Mouse (Mus musculus): Measurements from ENCODE around the gene Slc24a4. TPM values are rescaled to one million over a fixed set of nuclear protein-coding genes. Genes with fewer than 3 reads are reported as not detected.

Slc24a4 gene
- polyA plus RNA-seq, 1 experiment, result 25.7 TPM

- no peak overlapping the region for H3K27ac ChIP-seq (ENCODE audit: insufficient read depth, low read length)
- no peaks in the 10 kb centered on the region for H3K4me1 ChIP-seq (ENCODE audit: control insufficient read depth, insufficient read depth, low read length)
- TF ChIP-seq CTCF (IDR thresholded peaks at IDR 0.05; ENCODE audit: extremely low read depth, insufficient read depth, low read length) (no peak), POLR2A (IDR thresholded peaks at IDR 0.05; ENCODE audit: extremely low read depth, insufficient read depth, low read length) (no peak)
- no peak overlapping the region for H3K4me3 ChIP-seq (ENCODE audit: insufficient read depth, low read length)
Measured at GRCm38 (mm10) chr12:102235551-102235950, 107.0 kb downstream of the Slc24a4 start.

- no peak overlapping the region for H3K27ac ChIP-seq (ENCODE audit: insufficient read depth, low read length)
- no peak overlapping the region for H3K4me3 ChIP-seq (ENCODE audit: insufficient read depth, low read length)
- H3K4me1 ChIP-seq (ENCODE audit: control insufficient read depth, insufficient read depth, low read length), result no peaks in the 10 kb centered on the region
- no peak for TF ChIP-seq POLR2A (IDR thresholded peaks at IDR 0.05; ENCODE audit: extremely low read depth, insufficient read depth, low read length)
- no peak for TF ChIP-seq CTCF (IDR thresholded peaks at IDR 0.05; ENCODE audit: extremely low read depth, insufficient read depth, low read length)
Measured at GRCm38 (mm10) chr12:102236317-102236716, 107.8 kb downstream of the Slc24a4 start.

GRCm38 (mm10) chr12:102242076-102242722 lies 113.7 kb downstream of the Slc24a4 start:
- no peak for TF ChIP-seq CTCF (IDR thresholded peaks at IDR 0.05; ENCODE audit: extremely low read depth, insufficient read depth, low read length)
- TF ChIP-seq POLR2A (IDR thresholded peaks at IDR 0.05; ENCODE audit: extremely low read depth, insufficient read depth, low read length), result no peak
- Histone ChIP-seq H3K4me1 (ENCODE audit: control insufficient read depth, insufficient read depth, low read length) (no peaks in the 10 kb centered on the region; the same call in 1 of the 2 replicates), H3K4me3 (ENCODE audit: insufficient read depth, low read length) (no peak overlapping the region), H3K27ac (ENCODE audit: insufficient read depth, low read length) (no peak overlapping the region)

- Histone ChIP-seq H3K27ac (ENCODE audit: insufficient read depth, low read length) (no peak overlapping the region), H3K4me1 (ENCODE audit: control insufficient read depth, insufficient read depth, low read length) (no peaks in the 10 kb centered on the region; the same call in 1 of the 2 replicates), H3K4me3 (ENCODE audit: insufficient read depth, low read length) (no peak overlapping the region)
- no peak for TF ChIP-seq CTCF (IDR thresholded peaks at IDR 0.05; ENCODE audit: extremely low read depth, insufficient read depth, low read length)
- TF ChIP-seq POLR2A (IDR thresholded peaks at IDR 0.05; ENCODE audit: extremely low read depth, insufficient read depth, low read length), result no peak
Measured at GRCm38 (mm10) chr12:102243915-102244314, 115.4 kb downstream of the Slc24a4 start.

- TF ChIP-seq POLR2A (IDR thresholded peaks at IDR 0.05; ENCODE audit: extremely low read depth, insufficient read depth, low read length) (no peak), CTCF (IDR thresholded peaks at IDR 0.05; ENCODE audit: extremely low read depth, insufficient read depth, low read length) (no peak)
- Histone ChIP-seq H3K27ac (ENCODE audit: insufficient read depth, low read length) (no peak overlapping the region), H3K4me3 (ENCODE audit: insufficient read depth, low read length) (no peak overlapping the region), H3K4me1 (ENCODE audit: control insufficient read depth, insufficient read depth, low read length) (peaks cover 6% of the 10 kb centered on the region; the same call in 1 of the 2 replicates)
Measured at GRCm38 (mm10) chr12:102246226-102246625, 117.7 kb downstream of the Slc24a4 start.

- H3K4me3 ChIP-seq (ENCODE audit: insufficient read depth, low read length), result no peak overlapping the region
- no peak for TF ChIP-seq POLR2A (IDR thresholded peaks at IDR 0.05; ENCODE audit: extremely low read depth, insufficient read depth, low read length)
- TF ChIP-seq CTCF (IDR thresholded peaks at IDR 0.05; ENCODE audit: extremely low read depth, insufficient read depth, low read length), result no peak
- H3K4me1 ChIP-seq (ENCODE audit: control insufficient read depth, insufficient read depth, low read length), result peaks cover 7% of the 10 kb centered on the region; the same call in 1 of the 2 replicates
- H3K27ac ChIP-seq (ENCODE audit: insufficient read depth, low read length), result no peak overlapping the region
Measured at GRCm38 (mm10) chr12:102248104-102248503, 119.6 kb downstream of the Slc24a4 start.

GRCm38 (mm10) chr12:102250316-102250715 lies 121.8 kb downstream of the Slc24a4 start:
- Histone ChIP-seq H3K4me1 (ENCODE audit: control insufficient read depth, insufficient read depth, low read length) (peaks cover 7% of the 10 kb centered on the region; the same call in 1 of the 2 replicates), H3K27ac (ENCODE audit: insufficient read depth, low read length) (peak overlapping the region; percentile 37), H3K4me3 (ENCODE audit: insufficient read depth, low read length) (no peak overlapping the region)
- TF ChIP-seq CTCF (IDR thresholded peaks at IDR 0.05; ENCODE audit: extremely low read depth, insufficient read depth, low read length) (no peak), POLR2A (IDR thresholded peaks at IDR 0.05; ENCODE audit: extremely low read depth, insufficient read depth, low read length) (no peak)

- TF ChIP-seq CTCF (IDR thresholded peaks at IDR 0.05; ENCODE audit: extremely low read depth, insufficient read depth, low read length) (no peak), POLR2A (IDR thresholded peaks at IDR 0.05; ENCODE audit: extremely low read depth, insufficient read depth, low read length) (no peak)
- H3K4me1 ChIP-seq (ENCODE audit: control insufficient read depth, insufficient read depth, low read length), result peaks cover 7% of the 10 kb centered on the region; the same call in 1 of the 2 replicates
- peak overlapping the region; percentile 37 for H3K27ac ChIP-seq (ENCODE audit: insufficient read depth, low read length)
- no peak overlapping the region for H3K4me3 ChIP-seq (ENCODE audit: insufficient read depth, low read length)
Measured at GRCm38 (mm10) chr12:102251070-102251469, 122.5 kb downstream of the Slc24a4 start.

GRCm38 (mm10) chr12:102251985-102252384 lies 123.5 kb downstream of the Slc24a4 start:
- peaks cover 7% of the 10 kb centered on the region; the same call in 1 of the 2 replicates for H3K4me1 ChIP-seq (ENCODE audit: control insufficient read depth, insufficient read depth, low read length)
- TF ChIP-seq CTCF (IDR thresholded peaks at IDR 0.05; ENCODE audit: extremely low read depth, insufficient read depth, low read length) (no peak), POLR2A (IDR thresholded peaks at IDR 0.05; ENCODE audit: extremely low read depth, insufficient read depth, low read length) (no peak)

GRCm38 (mm10) chr12:102252525-102252924 lies 124.0 kb downstream of the Slc24a4 start:
- Histone ChIP-seq H3K27ac (ENCODE audit: insufficient read depth, low read length) (no peak overlapping the region), H3K4me1 (ENCODE audit: control insufficient read depth, insufficient read depth, low read length) (peaks cover 7% of the 10 kb centered on the region; the same call in 1 of the 2 replicates), H3K4me3 (ENCODE audit: insufficient read depth, low read length) (no peak overlapping the region)
- TF ChIP-seq CTCF (IDR thresholded peaks at IDR 0.05; ENCODE audit: extremely low read depth, insufficient read depth, low read length) (no peak), POLR2A (IDR thresholded peaks at IDR 0.05; ENCODE audit: extremely low read depth, insufficient read depth, low read length) (no peak)

More at GRCm38 (mm10) chr12:102251985-102252384, 123.5 kb downstream of the Slc24a4 start:
- no peak overlapping the region for H3K4me3 ChIP-seq (ENCODE audit: insufficient read depth, low read length)
- no peak overlapping the region for H3K27ac ChIP-seq (ENCODE audit: insufficient read depth, low read length)

Data from cortical plate, adult 2 months (tissue).